Mouse (Mus musculus): ENCODE measurements around the gene Sorbs2.

GRCm38 (mm10) chr8:45872077-45872476, 364.5 kb downstream of the Sorbs2 start:
- TF ChIP-seq CTCF (IDR thresholded peaks at IDR 0.05; ENCODE audit: low read depth, low read length) = no peak
- TF ChIP-seq POLR2A (IDR thresholded peaks at IDR 0.05; ENCODE audit: borderline replicate concordance, low read depth, low read length) = no peak

All from bone marrow macrophage, adult 2 months (primary cell).